Mouse (Mus musculus) hindbrain, embryonic 12.5 days (tissue): ENCODE data around the gene Ccpg1os. TPM values are rescaled to one million over a fixed set of nuclear protein-coding genes. Genes with fewer than 3 reads are reported as not detected.

Experiments used
- ATAC-seq: fragments of 200-750 bp; cut with Nextera tagmentation; 2 replicates; pipeline ENCODE4 v1.8.0; 2017; ENCODE audit warnings: moderate TSS enrichment; ENCODE audit not compliant: low FRiP score
- H3K27ac ChIP-seq: fragments of 300-500 bp; sonication (generic); 2 replicates; pipeline ENCODE4 v1.5.1; 2016; ENCODE audit warnings: mild to moderate bottlenecking
- H3K27me3 ChIP-seq: fragments of 300-500 bp; sonication (generic); 2 replicates; pipeline ENCODE4 v1.6.1; 2016; ENCODE audit warnings: mild to moderate bottlenecking
- H3K36me3 ChIP-seq: fragments of 300-500 bp; sonication (generic); 2 replicates; pipeline ENCODE4 v1.6.1; 2016; ENCODE audit warnings: mild to moderate bottlenecking
- H3K4me1 ChIP-seq: fragments of 300-500 bp; sonication (generic); 2 replicates; pipeline ENCODE4 v1.6.1; 2016
- H3K4me2 ChIP-seq: fragments of 300-500 bp; sonication (generic); replicated peaks from 2 replicates; pipeline ENCODE4 v1.6.1; 2016; ENCODE audit warnings: mild to moderate bottlenecking
- H3K4me3 ChIP-seq: fragments of 300-500 bp; sonication (generic); 2 replicates; pipeline ENCODE4 v1.5.1; 2016; ENCODE audit warnings: mild to moderate bottlenecking
- H3K9ac ChIP-seq: fragments of 300-500 bp; sonication (generic); 2 replicates; pipeline ENCODE4 v1.6.1; 2016; ENCODE audit warnings: mild to moderate bottlenecking, moderate library complexity
- H3K9me3 ChIP-seq: fragments of 300-500 bp; sonication (generic); replicated peaks from 2 replicates; pipeline ENCODE4 v1.6.1; 2016; ENCODE audit warnings: mild to moderate bottlenecking
- WGBS: fragments of 180-500 bp; shearing (Covaris S2); methylation state at CpG from one replicate; pipeline ENCODE4 v1.1.7; 2016; 5-methylcytosine and 5-hydroxymethylcytosine counted together
- polyA plus RNA-seq: library from polyadenylated mRNA; unstranded; fragments of >200 nt; fragmentation: Nextera tagmentation; extraction: Ambion mirVana; gene quantifications from 2 replicates; pipeline ENCODE4 v1.2.1, GENCODE M21; 2016

Gene Ccpg1os
- polyA plus RNA-seq, 1 experiment from 2014 or later, result 27.9 TPM

GRCm38 (mm10) chr9:72972984-72973383, 12.2 kb downstream of the Ccpg1os start:
- no peak overlapping the region for H3K4me2 ChIP-seq
- no peak for ATAC-seq
- H3K36me3 ChIP-seq, result no peaks in the 10 kb centered on the region

GRCm38 (mm10) chr9:72972435-72972834, 12.7 kb downstream of the Ccpg1os start:
- ATAC-seq, result no peak
- no peak overlapping the region for H3K9ac ChIP-seq
- no peak overlapping the region for H3K27ac ChIP-seq
- H3K9me3 ChIP-seq, result no peaks in the 10 kb centered on the region
- H3K4me3 ChIP-seq, result no peak overlapping the region
- H3K4me1 ChIP-seq, result no peaks in the 10 kb centered on the region
- 85% methylated on average over 5 of the region's 5 CpGs for WGBS
- H3K36me3 ChIP-seq, result no peaks in the 10 kb centered on the region
- H3K4me2 ChIP-seq, result no peak overlapping the region
- H3K27me3 ChIP-seq, result no peaks in the 10 kb centered on the region

More at GRCm38 (mm10) chr9:72972984-72973383, 12.2 kb downstream of the Ccpg1os start:
- Histone ChIP-seq H3K4me1 (no peaks in the 10 kb centered on the region), H3K9me3 (no peaks in the 10 kb centered on the region), H3K4me3 (no peak overlapping the region), H3K9ac (no peak overlapping the region), H3K27me3 (no peaks in the 10 kb centered on the region), H3K27ac (no peak overlapping the region)

GRCm38 (mm10) chr9:72969874-72970273, 15.3 kb downstream of the Ccpg1os start:
- Histone ChIP-seq H3K9ac (no peak overlapping the region), H3K4me3 (no peak overlapping the region), H3K36me3 (no peaks in the 10 kb centered on the region), H3K4me1 (no peaks in the 10 kb centered on the region), H3K27me3 (no peaks in the 10 kb centered on the region), H3K4me2 (no peak overlapping the region), H3K9me3 (no peaks in the 10 kb centered on the region), H3K27ac (no peak overlapping the region)
- 73% methylated on average over 7 of the region's 7 CpGs for WGBS
- ATAC-seq, result no peak

GRCm38 (mm10) chr9:72968349-72969061, 16.7 kb downstream of the Ccpg1os start:
- H3K36me3 ChIP-seq, result no peaks in the 10 kb centered on the region
- WGBS, result 37% methylated on average over 11 of the region's 11 CpGs
- H3K9me3 ChIP-seq, result no peaks in the 10 kb centered on the region
- no peak overlapping the region for H3K4me3 ChIP-seq
- no peak overlapping the region for H3K4me2 ChIP-seq
- 0 out of 2 replicates have a peak, but pooled peaks have one; percentile 11 for ATAC-seq
- H3K27me3 ChIP-seq, result no peaks in the 10 kb centered on the region
- H3K9ac ChIP-seq, result no peak overlapping the region
- no peak overlapping the region for H3K27ac ChIP-seq
- no peaks in the 10 kb centered on the region for H3K4me1 ChIP-seq

GRCm38 (mm10) chr9:72961959-72962358, 23.2 kb downstream of the Ccpg1os start:
- 85% methylated on average over 15 of the region's 15 CpGs for WGBS
- Histone ChIP-seq H3K4me3 (no peak overlapping the region), H3K27ac (no peak overlapping the region), H3K4me2 (no peak overlapping the region), H3K27me3 (no peaks in the 10 kb centered on the region), H3K36me3 (no peaks in the 10 kb centered on the region), H3K9me3 (no peaks in the 10 kb centered on the region), H3K9ac (no peak overlapping the region), H3K4me1 (peaks cover 9% of the 10 kb centered on the region)
- no peak for ATAC-seq

GRCm38 (mm10) chr9:72961346-72961745, 23.8 kb downstream of the Ccpg1os start:
- no peak for ATAC-seq

GRCm38 (mm10) chr9:72958521-72959450, 26.4 kb downstream of the Ccpg1os start, which contains the start of the genes Dyx1c1 and Gm44503:
Gene Dyx1c1 (plus strand): TSS chr9:72958785.
Gene Gm44503 (plus strand): TSS chr9:72958852.
- Histone ChIP-seq H3K4me3 (peak within 1 kb of the TSS; percentile 60), H3K27me3 (no peaks in the 10 kb centered on the region), H3K4me2 (peak within 1 kb of the TSS; percentile 69), H3K36me3 (no peaks in the 10 kb centered on the region), H3K4me1 (peaks cover 9% of the 10 kb centered on the region), H3K9me3 (no peaks in the 10 kb centered on the region), H3K27ac (peak within 1 kb of the TSS; percentile 44; the same call in 1 of the 2 replicates), H3K9ac (peak within 1 kb of the TSS; percentile 66)
- 2% methylated on average over 43 of the region's 43 CpGs for WGBS
- ATAC-seq, result peak; percentile 94

More at GRCm38 (mm10) chr9:72961346-72961745, 23.8 kb downstream of the Ccpg1os start:
- H3K4me3 ChIP-seq, result no peak overlapping the region
- no peaks in the 10 kb centered on the region for H3K9me3 ChIP-seq
- no peak overlapping the region for H3K9ac ChIP-seq
- no peaks in the 10 kb centered on the region for H3K36me3 ChIP-seq
- no peaks in the 10 kb centered on the region for H3K27me3 ChIP-seq
- no peak overlapping the region for H3K4me2 ChIP-seq
- 75% methylated on average over 8 of the region's 8 CpGs for WGBS
- peaks cover 9% of the 10 kb centered on the region for H3K4me1 ChIP-seq
- H3K27ac ChIP-seq, result no peak overlapping the region

GRCm38 (mm10) chr9:72955546-72955945, 29.6 kb downstream of the Ccpg1os start:
- no peaks in the 10 kb centered on the region for H3K9me3 ChIP-seq
- H3K9ac ChIP-seq, result no peak overlapping the region
- no peak overlapping the region for H3K4me2 ChIP-seq
- H3K4me1 ChIP-seq, result peaks cover 9% of the 10 kb centered on the region
- 26% methylated on average over 1 of the region's 1 CpGs for WGBS
- ATAC-seq, result no peak
- H3K36me3 ChIP-seq, result no peaks in the 10 kb centered on the region
- H3K27ac ChIP-seq, result no peak overlapping the region
- H3K27me3 ChIP-seq, result no peaks in the 10 kb centered on the region
- H3K4me3 ChIP-seq, result no peak overlapping the region

- Histone ChIP-seq H3K4me3 (no peak overlapping the region), H3K9ac (no peak overlapping the region), H3K27me3 (no peaks in the 10 kb centered on the region), H3K4me1 (peaks cover 9% of the 10 kb centered on the region), H3K9me3 (no peaks in the 10 kb centered on the region), H3K4me2 (no peak overlapping the region), H3K36me3 (no peaks in the 10 kb centered on the region), H3K27ac (no peak overlapping the region)
- ATAC-seq, result no peak
- WGBS, result 62% methylated on average over 2 of the region's 2 CpGs
These were observed 30.4 kb downstream of the Ccpg1os start for GRCm38 (mm10) chr9:72954746-72955145.

- H3K27me3 ChIP-seq, result no peaks in the 10 kb centered on the region
- H3K27ac ChIP-seq, result no peak overlapping the region
- H3K36me3 ChIP-seq, result peaks cover 23% of the 10 kb centered on the region
- H3K4me1 ChIP-seq, result no peaks in the 10 kb centered on the region
- no peak overlapping the region for H3K4me3 ChIP-seq
- no peak overlapping the region for H3K9ac ChIP-seq
- ATAC-seq, result no peak
- H3K9me3 ChIP-seq, result peaks cover 5% of the 10 kb centered on the region; the same call in 1 of the 2 replicates
- WGBS, result 73% methylated on average over 7 of the region's 7 CpGs
- no peak overlapping the region for H3K4me2 ChIP-seq
These were observed 35.6 kb downstream of the Ccpg1os start for GRCm38 (mm10) chr9:72949572-72949971.

GRCm38 (mm10) chr9:72947010-72947409, 38.2 kb downstream of the Ccpg1os start:
- Histone ChIP-seq H3K27ac (no peak overlapping the region), H3K9me3 (peaks cover 5% of the 10 kb centered on the region; the same call in 1 of the 2 replicates), H3K36me3 (peaks cover 35% of the 10 kb centered on the region), H3K4me3 (no peak overlapping the region), H3K27me3 (no peaks in the 10 kb centered on the region), H3K4me1 (no peaks in the 10 kb centered on the region), H3K9ac (no peak overlapping the region), H3K4me2 (no peak overlapping the region)
- ATAC-seq, result no peak
- WGBS, result 92% methylated on average over 1 of the region's 1 CpGs

- WGBS, result 94% methylated on average over 13 of the region's 13 CpGs
- Histone ChIP-seq H3K9ac (no peak overlapping the region), H3K27me3 (no peaks in the 10 kb centered on the region), H3K4me1 (no peaks in the 10 kb centered on the region), H3K4me3 (no peak overlapping the region), H3K27ac (no peak overlapping the region), H3K9me3 (peaks cover 5% of the 10 kb centered on the region; the same call in 1 of the 2 replicates), H3K4me2 (no peak overlapping the region), H3K36me3 (peaks cover 35% of the 10 kb centered on the region)
- no peak for ATAC-seq
These were observed 40.9 kb downstream of the Ccpg1os start for GRCm38 (mm10) chr9:72944286-72944685.
